Mouse (Mus musculus) bone marrow macrophage, adult 2 months (primary cell): ENCODE results near the gene Apeh. TPM values are rescaled to one million over a fixed set of nuclear protein-coding genes. Genes with fewer than 3 reads are reported as not detected.

Experiments
- H3K27ac ChIP-seq: 2 replicates; pipeline ENCODE4 v1.5.1; 2012; ENCODE audit warnings: low read depth, low read length; ENCODE audit not compliant: insufficient read depth
- H3K4me1 ChIP-seq: 2 replicates; pipeline ENCODE4 v1.6.1; 2012; ENCODE audit warnings: low read length; ENCODE audit not compliant: control insufficient read depth, insufficient read depth
- H3K4me3 ChIP-seq: 2 replicates; pipeline ENCODE4 v1.5.1; 2012; ENCODE audit warnings: mild to moderate bottlenecking, low read length, moderate library complexity; ENCODE audit not compliant: insufficient read depth
- CTCF ChIP-seq: IDR thresholded peaks from 2 replicates; pipeline ENCODE4 v1.5.1; 2012; ENCODE audit warnings: low read depth, mild to moderate bottlenecking, low read length, moderate library complexity
- POLR2A ChIP-seq: IDR thresholded peaks from 2 replicates; pipeline ENCODE4 v1.6.1; 2012; ENCODE audit warnings: mild to moderate bottlenecking, low read depth, low read length, borderline replicate concordance
- polyA plus RNA-seq: library from polyadenylated mRNA; stranded (reverse); fragments of >200 nt; gene quantifications from 2 replicates; pipeline ENCODE4 v1.2.4, GENCODE M21; 2012; ENCODE audit not compliant: missing spikeins, insufficient read depth, insufficient read length

The Apeh gene
- polyA plus RNA-seq, 1 experiment, result 52.7 TPM

DNA sequence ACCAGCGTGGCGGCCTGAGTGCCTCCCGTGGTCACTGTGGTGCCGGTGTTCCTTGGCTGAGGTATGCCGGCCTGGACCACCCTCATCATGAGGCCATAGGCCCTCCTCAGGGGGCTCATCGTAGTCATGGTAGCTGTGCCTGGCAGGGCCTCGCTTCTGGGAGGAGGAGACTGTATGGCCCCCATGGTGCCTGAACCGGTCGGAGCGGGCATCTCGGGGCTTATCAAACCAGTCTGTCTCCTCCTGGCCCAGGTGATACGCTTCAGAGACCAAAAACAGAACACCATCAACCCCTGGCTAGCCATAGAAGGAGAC is 11.1 kb upstream of the Apeh start:
- Histone ChIP-seq H3K27ac (no peak overlapping the region), H3K4me3 (peak overlapping the region; percentile 53), H3K4me1 (peaks cover 39% of the 10 kb centered on the region)
- TF ChIP-seq POLR2A, result no peak

DNA sequence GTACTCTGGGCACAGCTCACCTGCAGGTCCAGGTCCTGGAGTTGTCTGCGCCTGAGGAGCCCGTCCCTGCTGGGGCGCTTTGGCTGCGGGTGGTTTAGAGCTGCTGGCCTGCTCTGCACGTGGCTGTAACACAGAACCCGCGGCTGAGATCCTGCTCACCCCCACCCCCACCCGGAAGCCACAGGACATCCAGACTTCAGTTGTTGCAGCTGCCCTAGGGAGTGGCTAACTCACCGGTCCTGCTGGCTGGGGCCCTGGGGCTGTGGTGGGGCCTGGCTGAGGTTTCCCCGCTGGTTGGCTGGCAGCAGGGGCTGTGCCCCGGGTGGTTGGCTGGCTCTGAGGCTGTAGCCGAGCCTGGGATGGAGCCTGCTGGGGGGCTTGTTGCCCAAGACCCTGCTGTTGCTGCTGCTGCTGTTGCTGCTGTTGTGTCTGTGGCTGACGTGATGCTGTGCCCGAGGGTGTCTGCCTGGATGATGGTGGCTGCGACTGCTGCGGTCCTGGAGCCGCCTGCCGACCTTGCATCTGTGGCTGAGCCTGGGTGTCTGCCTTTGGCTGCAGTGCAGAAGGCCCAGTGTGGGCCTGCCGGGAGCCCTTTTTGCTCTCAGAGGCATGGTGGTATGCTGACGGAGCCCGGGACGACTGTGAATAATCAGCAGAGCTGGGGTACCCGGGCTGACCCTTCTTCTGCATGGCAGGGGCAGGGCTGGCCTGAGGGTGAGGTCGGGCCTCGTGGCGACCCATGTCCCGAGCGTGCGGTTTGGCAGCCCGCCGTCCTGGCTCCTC is 10.6 kb upstream of the Apeh start:
- Histone ChIP-seq H3K4me1 (peaks cover 39% of the 10 kb centered on the region), H3K4me3 (peak overlapping the region; percentile 53), H3K27ac (0 out of 2 replicates have a peak overlapping the region, but pooled peaks have one; percentile 27)
- TF ChIP-seq POLR2A, result no peak
- no peak for TF ChIP-seq CTCF

DNA sequence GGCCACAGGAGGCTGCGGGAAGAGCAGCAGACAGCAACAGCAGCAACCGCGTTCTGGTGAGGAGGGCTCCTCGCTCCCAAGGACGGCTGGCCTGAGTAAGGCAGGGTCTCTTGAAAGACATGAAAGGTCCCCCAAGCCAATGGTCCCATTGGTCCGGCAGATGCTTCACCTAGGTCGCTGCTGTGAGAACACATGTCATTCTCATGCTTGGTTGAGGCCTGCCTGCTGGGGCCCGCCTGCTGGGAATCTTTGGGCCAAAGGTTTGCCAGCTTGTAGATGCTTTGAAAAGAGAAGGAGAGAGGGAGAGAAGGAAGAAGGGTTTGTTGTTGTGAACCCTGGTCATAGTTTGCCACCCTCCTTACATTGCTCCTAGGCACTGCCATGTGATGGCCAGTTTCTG is 5.2 kb upstream of the Apeh start:
- peaks cover 5% of the 10 kb centered on the region; the same call in 1 of the 2 replicates for H3K4me1 ChIP-seq
- TF ChIP-seq CTCF (no peak), POLR2A (no peak)
- no peak overlapping the region for H3K4me3 ChIP-seq
- H3K27ac ChIP-seq, result no peak overlapping the region

DNA sequence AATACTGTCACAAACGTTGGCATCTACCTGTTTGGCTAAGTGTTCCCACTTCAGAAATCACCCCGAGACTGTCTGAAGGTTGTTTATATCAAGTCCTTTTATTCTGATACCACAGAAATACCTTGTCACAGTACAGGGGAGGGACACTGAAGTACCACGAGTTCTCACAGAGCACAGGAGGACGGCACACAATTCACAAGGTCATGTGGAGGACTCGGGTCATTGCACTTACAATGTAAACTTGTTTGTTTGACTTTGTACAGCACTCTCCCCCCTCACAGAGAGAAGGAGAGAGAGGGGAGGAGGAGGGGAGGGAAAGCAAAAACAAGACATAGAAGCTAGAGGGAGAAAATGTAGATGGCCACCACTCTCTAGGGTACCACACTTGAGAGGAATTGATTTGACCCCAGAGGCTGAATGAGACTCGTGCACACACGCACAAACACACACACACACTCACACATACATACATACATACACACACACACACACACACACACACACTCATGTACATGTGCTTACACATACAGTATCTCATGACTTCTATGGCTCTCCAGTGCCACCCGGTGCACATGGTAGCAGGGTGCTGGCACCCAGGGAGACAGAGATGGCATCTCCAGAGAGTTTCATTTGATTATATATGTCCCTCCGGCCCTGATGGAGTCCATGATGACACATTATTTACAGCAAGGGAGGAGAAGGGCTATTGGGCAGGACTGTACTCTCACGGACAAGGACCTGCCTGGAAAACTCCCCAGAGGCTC is 1.7 kb upstream of the Apeh start:
- Histone ChIP-seq H3K4me3 (no peak overlapping the region), H3K4me1 (peaks cover 6% of the 10 kb centered on the region), H3K27ac (no peak overlapping the region)
- TF ChIP-seq CTCF (no peak), POLR2A (no peak)

DNA sequence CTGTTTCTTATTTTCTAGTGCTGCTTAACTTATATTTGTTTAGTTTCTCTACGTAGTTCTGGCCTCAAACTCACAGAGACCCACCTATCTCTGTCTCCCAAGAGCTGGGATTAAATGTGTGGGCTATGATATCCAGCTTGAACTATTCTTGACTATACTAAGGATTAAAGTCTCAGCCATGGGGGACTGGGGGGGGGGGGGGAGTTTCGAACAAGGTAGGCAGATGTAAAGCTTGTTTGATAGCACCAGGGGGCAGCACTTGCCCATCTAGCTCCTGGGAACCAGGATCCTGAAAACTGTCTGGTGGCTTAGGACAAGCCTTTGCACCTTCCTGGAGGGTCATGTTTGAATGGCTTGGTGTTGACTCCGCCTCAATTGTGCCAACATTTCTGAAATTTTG is 1.1 kb upstream of the Apeh start:
- Histone ChIP-seq H3K27ac (no peak overlapping the region), H3K4me3 (peak overlapping the region; percentile 84), H3K4me1 (peaks cover 6% of the 10 kb centered on the region)
- TF ChIP-seq POLR2A (no peak), CTCF (peak; percentile 49; the same call in 1 of the 2 replicates)

DNA sequence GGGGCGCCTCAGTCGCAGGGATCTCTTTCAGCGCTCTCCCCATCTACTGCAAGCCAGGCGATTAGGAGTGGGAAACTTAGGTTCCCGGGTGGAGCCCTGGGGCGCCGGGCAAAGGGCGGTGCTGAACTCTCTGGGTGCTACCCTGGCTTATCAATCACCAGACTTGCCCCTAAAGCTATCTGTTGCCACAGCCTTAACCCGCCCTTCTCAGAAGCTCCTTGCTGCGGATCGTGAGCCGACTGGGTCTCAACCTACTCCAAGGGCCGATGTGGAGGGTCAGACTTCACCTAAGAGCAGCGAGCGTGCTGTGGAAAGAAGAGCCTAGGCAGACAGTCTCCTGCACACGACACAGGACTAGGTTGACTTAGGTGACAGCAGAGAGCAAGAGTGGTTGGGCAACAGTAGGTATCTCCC is 599 bp upstream of the Apeh start:
- TF ChIP-seq CTCF (no peak), POLR2A (no peak)
- Histone ChIP-seq H3K4me3 (peak overlapping the region; percentile 84), H3K4me1 (peaks cover 6% of the 10 kb centered on the region), H3K27ac (no peak overlapping the region)

DNA sequence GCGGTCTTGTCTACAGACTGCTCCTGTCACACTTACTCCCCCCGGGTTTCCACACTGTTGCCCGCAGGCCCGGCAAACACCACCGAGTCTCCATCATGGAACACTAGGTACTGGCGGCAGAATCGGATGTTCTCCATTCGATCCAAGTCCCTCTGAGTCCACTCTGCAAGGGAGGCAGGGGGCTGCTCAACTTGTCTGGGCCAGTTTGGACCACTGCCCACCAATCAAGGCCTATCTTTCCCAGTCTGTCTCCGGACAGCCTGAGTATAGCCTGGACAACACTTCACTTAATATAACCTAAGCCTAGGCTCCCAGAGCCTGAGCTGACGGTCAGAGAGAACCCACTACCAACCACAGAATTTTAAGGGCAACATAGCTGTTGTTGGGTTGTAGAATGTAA is 820 bp downstream of the Apeh start:
- Histone ChIP-seq H3K27ac (no peak overlapping the region), H3K4me1 (peaks cover 6% of the 10 kb centered on the region), H3K4me3 (peak overlapping the region; percentile 84)
- TF ChIP-seq POLR2A (no peak), CTCF (no peak)

DNA sequence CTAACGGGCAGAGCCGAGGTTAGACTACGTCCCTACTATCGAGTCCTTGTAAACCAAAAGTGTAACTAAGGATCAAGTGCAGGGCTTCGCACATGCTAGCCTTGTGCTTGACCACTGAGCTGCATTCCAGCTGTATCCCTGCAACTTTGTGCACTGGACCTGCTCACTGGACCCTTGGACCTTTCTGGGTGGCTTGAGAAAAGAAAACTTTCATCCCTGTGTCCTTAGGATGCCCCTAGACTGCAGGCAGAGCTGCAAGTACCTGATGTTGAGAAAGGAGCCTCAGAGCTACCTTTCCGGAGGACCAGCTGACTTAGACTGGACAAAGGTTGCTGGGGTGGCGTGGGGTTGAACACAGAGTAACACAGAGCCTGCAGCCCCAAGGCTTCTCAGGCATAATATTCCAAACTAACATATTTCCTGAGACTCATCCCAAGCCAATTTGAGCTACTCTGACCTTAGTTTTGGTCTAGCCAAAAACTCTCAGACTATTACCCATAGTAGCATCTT is 3.7 kb downstream of the Apeh start:
- H3K27ac ChIP-seq, result no peak overlapping the region
- TF ChIP-seq CTCF (no peak), POLR2A (no peak)
- peaks cover 6% of the 10 kb centered on the region for H3K4me1 ChIP-seq
- no peak overlapping the region for H3K4me3 ChIP-seq

DNA sequence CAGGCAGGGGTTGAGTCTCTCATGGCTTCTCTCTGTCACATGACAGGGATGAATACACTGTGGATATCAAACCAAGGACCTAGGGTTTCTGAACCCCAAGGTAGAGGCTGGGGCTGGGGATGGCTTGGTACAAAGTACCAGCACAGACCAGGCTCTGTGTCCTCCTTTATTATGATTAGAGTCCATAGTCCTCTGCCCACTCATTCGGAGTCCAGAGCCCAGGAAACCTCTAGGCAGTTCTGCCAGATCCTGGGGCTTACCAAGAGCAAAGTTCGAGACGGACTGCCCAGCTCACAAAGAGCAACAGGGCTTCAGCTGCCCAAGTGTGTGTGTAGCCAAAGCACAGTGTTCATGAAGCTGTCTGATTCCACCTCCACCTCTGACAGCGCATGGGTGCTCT is 9.1 kb downstream of the Apeh start:
- TF ChIP-seq CTCF, result no peak
- TF ChIP-seq POLR2A, result no peak
- Histone ChIP-seq H3K27ac (no peak overlapping the region), H3K4me1 (no peaks in the 10 kb centered on the region), H3K4me3 (no peak overlapping the region)

DNA sequence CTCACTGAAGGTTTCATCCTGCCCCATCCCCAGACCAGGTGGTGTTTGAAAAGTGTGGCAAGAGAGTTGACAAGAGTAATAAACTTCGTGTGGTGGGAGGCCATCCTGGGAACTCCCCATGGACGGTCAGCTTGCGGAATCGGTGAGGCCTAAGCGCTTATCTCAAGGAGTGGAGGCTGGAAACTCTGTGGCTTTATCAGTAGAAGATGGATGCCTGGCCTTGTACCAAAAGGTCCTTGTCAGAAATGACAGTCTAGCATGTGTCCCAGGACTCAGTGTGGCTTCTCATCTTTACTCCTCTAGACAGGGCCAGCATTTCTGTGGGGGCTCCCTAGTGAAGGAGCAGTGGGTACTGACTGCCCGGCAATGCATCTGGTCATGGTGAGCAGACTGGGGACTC is 10.8 kb downstream of the Apeh start:
- Histone ChIP-seq H3K4me1 (peaks cover 3% of the 10 kb centered on the region), H3K27ac (no peak overlapping the region)

More for the DNA sequence above, 10.8 kb downstream of the Apeh start:
- TF ChIP-seq POLR2A (no peak), CTCF (no peak)
- no peak overlapping the region for H3K4me3 ChIP-seq
